Mouse (Mus musculus): Measurements from ENCODE around the gene Tex26. TPM values are rescaled to one million over a fixed set of nuclear protein-coding genes. Genes with fewer than 3 reads are reported as not detected.

Gene Tex26
- total and polyA plus RNA-seq, 2 experiments = not detected

DNA sequence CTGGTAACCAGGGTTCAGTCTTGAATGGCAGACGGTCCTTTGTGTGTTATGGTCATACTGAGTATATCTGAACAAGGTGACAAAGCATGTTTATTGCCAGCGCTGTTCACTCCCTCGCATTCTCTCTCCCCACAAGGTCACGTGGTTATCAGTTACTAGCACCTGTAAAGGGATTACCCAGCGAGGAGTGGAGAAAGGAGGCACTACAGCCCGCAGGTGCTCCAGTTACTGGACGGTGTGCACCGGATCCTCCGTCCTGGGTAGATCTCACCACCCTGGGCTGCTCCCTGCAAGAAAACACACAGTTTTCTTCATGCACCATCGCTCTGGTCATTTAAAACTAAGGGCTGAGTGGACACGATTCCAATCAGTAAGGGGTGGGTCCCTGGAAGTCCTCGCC is 44.8 kb downstream of the Tex26 start:
- no peaks in the 10 kb centered on the region for H3K79me2 ChIP-seq (ENCODE audit: control insufficient read depth, insufficient read depth, low read length)
- 67% methylated on average over 12 of the region's 12 CpGs for WGBS
- no peak overlapping the region for H3K27ac ChIP-seq (replicated peaks; ENCODE audit: insufficient read depth, low read depth, low read length)
- no peaks in the 10 kb centered on the region for H3K36me3 ChIP-seq (ENCODE audit: control insufficient read depth, insufficient read depth, low read length)
- H3K27me3 ChIP-seq (ENCODE audit: control insufficient read depth, insufficient read depth, low read length) = no peaks in the 10 kb centered on the region
- DNase-seq (ENCODE audit: extremely low read depth, low read depth, low spot score) = no peak
- H3K9ac ChIP-seq (ENCODE audit: low read depth, low read length) = no peak overlapping the region
- H3K4me1 ChIP-seq (ENCODE audit: control insufficient read depth, insufficient read depth, low read length) = no peaks in the 10 kb centered on the region
- no peak for TF ChIP-seq CTCF (IDR thresholded peaks at IDR 0.05; ENCODE audit: low read depth, low read length)
- TF ChIP-seq POLR2A (IDR thresholded peaks at IDR 0.05; ENCODE audit: extremely low read depth, insufficient read depth, low read length) = no peak
- no peak overlapping the region for H3K4me3 ChIP-seq (ENCODE audit: insufficient read depth, low read depth, low read length)

DNA sequence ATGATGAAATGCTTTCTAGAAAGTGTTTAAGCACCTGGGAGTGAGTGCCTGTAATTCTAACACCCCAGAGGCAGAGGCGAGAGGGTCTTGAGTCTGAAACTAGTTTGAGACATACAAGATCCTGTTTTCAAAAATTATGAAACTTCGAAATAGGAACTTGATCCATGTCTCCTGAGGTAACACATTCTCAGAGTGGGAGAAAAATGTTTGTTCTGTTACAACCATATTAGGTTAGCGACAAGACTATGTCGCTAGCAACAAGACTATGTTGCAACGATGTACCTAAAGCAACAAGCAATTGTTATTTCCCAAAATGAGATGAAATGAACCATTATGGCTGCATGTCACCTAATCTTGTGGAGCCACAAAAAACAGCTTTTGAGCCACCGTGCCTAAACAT is 46.0 kb downstream of the Tex26 start:
- Histone ChIP-seq H3K27ac (replicated peaks; ENCODE audit: insufficient read depth, low read depth, low read length) (no peak overlapping the region), H3K36me3 (ENCODE audit: control insufficient read depth, insufficient read depth, low read length) (no peaks in the 10 kb centered on the region), H3K4me1 (ENCODE audit: control insufficient read depth, insufficient read depth, low read length) (no peaks in the 10 kb centered on the region), H3K4me3 (ENCODE audit: insufficient read depth, low read depth, low read length) (no peak overlapping the region), H3K27me3 (ENCODE audit: control insufficient read depth, insufficient read depth, low read length) (no peaks in the 10 kb centered on the region), H3K9ac (ENCODE audit: low read depth, low read length) (no peak overlapping the region), H3K79me2 (ENCODE audit: control insufficient read depth, insufficient read depth, low read length) (no peaks in the 10 kb centered on the region)
- TF ChIP-seq POLR2A (IDR thresholded peaks at IDR 0.05; ENCODE audit: extremely low read depth, insufficient read depth, low read length) (no peak), CTCF (IDR thresholded peaks at IDR 0.05; ENCODE audit: low read depth, low read length) (no peak)
- WGBS = 91% methylated on average over 6 of the region's 6 CpGs
- DNase-seq (ENCODE audit: extremely low read depth, low read depth, low spot score) = no peak

DNA sequence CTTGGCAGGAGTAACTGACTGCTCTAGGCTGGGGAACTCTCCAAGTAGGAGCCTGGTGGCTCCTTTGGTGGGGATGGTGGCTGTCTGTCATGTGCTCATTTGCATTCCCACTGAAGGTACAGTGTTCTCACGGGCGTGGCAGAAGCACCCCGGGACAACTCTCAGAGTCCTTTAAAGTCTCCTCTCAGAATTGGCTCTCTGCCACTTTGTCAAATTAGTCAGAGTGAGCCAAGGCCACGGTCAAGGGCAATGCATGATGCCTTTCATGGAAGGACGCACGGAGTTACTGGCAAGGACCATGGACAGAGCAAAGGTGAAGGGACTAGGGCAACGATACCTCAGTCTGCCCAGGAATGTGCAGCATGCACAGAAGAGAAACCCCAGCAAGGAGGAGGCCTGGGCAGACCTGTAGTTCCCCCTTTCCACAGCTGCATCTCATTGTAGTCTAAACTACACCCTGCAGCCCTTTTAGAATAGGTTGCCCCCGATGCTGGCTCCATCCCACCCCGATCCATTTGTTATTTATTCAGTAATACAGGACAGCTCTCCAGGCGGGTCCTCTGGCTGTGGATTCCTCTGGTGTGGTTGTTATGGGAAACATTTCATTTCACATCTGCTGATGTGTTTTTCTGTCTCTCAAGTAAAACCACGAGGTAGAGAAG is 49.0 kb downstream of the Tex26 start:
- Histone ChIP-seq H3K36me3 (ENCODE audit: control insufficient read depth, insufficient read depth, low read length) (no peaks in the 10 kb centered on the region), H3K79me2 (ENCODE audit: control insufficient read depth, insufficient read depth, low read length) (no peaks in the 10 kb centered on the region), H3K4me1 (ENCODE audit: control insufficient read depth, insufficient read depth, low read length) (no peaks in the 10 kb centered on the region), H3K4me3 (ENCODE audit: insufficient read depth, low read depth, low read length) (no peak overlapping the region), H3K27me3 (ENCODE audit: control insufficient read depth, insufficient read depth, low read length) (no peaks in the 10 kb centered on the region), H3K27ac (replicated peaks; ENCODE audit: insufficient read depth, low read depth, low read length) (no peak overlapping the region), H3K9ac (ENCODE audit: low read depth, low read length) (no peak overlapping the region)
- DNase-seq (ENCODE audit: extremely low read depth, low read depth, low spot score) = no peak
- TF ChIP-seq POLR2A (IDR thresholded peaks at IDR 0.05; ENCODE audit: extremely low read depth, insufficient read depth, low read length) (no peak), CTCF (IDR thresholded peaks at IDR 0.05; ENCODE audit: low read depth, low read length) (no peak)
- WGBS = 48% methylated on average over 11 of the region's 11 CpGs

DNA sequence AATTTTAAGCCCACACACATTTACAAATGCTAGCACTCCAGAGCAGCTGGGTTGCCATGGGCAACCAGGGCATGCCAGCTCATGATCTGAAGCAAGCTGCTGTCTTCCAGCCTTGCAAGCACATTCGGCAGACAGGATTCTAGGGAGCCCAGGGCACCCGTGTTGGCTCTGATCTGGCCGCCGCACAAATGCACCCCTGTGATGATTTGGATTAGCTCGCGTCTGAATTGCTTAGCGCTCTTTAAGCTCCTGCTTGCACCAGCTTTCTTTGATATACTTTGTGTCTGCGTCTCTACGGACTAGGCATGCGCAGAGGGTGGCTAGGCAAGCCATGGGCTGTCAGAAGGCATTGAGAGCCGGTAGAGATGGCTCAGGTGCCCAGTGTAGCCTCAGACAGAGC is 49.7 kb downstream of the Tex26 start:
- H3K36me3 ChIP-seq (ENCODE audit: control insufficient read depth, insufficient read depth, low read length) = no peaks in the 10 kb centered on the region
- H3K27me3 ChIP-seq (ENCODE audit: control insufficient read depth, insufficient read depth, low read length) = no peaks in the 10 kb centered on the region
- no peaks in the 10 kb centered on the region for H3K4me1 ChIP-seq (ENCODE audit: control insufficient read depth, insufficient read depth, low read length)
- H3K27ac ChIP-seq (replicated peaks; ENCODE audit: insufficient read depth, low read depth, low read length) = no peak overlapping the region
- H3K4me3 ChIP-seq (ENCODE audit: insufficient read depth, low read depth, low read length) = no peak overlapping the region
- H3K79me2 ChIP-seq (ENCODE audit: control insufficient read depth, insufficient read depth, low read length) = no peaks in the 10 kb centered on the region
- TF ChIP-seq POLR2A (IDR thresholded peaks at IDR 0.05; ENCODE audit: extremely low read depth, insufficient read depth, low read length) = no peak
- no peak for TF ChIP-seq CTCF (IDR thresholded peaks at IDR 0.05; ENCODE audit: low read depth, low read length)
- no peak overlapping the region for H3K9ac ChIP-seq (ENCODE audit: low read depth, low read length)
- WGBS = 82% methylated on average over 11 of the region's 11 CpGs
- no peak for DNase-seq (ENCODE audit: extremely low read depth, low read depth, low spot score)

DNA sequence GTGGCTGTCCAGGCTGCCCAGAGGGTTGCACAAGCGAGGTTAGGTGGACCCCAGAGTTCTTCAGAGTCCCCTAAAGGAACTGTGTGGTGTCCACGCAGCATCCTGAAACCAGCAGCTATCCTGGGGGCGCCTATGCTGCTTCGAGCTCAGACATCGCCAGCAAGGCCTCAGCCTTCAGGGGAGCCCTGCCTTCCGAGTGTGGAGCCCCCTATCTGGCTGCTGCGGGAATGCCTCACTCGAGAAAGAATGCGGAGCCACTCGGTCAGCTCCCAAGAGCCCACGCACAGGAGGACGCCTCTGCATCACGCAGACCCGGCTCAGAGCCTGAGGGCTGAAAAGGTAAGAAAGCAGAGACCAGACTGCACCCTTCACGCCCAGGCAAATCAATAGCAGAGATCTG is 50.8 kb downstream of the Tex26 start:
- no peaks in the 10 kb centered on the region for H3K4me1 ChIP-seq (ENCODE audit: control insufficient read depth, insufficient read depth, low read length)
- TF ChIP-seq CTCF (IDR thresholded peaks at IDR 0.05; ENCODE audit: low read depth, low read length) (no peak), POLR2A (IDR thresholded peaks at IDR 0.05; ENCODE audit: extremely low read depth, insufficient read depth, low read length) (no peak)
- no peaks in the 10 kb centered on the region for H3K79me2 ChIP-seq (ENCODE audit: control insufficient read depth, insufficient read depth, low read length)
- H3K27me3 ChIP-seq (ENCODE audit: control insufficient read depth, insufficient read depth, low read length) = no peaks in the 10 kb centered on the region
- no peak for DNase-seq (ENCODE audit: extremely low read depth, low read depth, low spot score)
- H3K9ac ChIP-seq (ENCODE audit: low read depth, low read length) = no peak overlapping the region
- H3K27ac ChIP-seq (replicated peaks; ENCODE audit: insufficient read depth, low read depth, low read length) = no peak overlapping the region
- H3K36me3 ChIP-seq (ENCODE audit: control insufficient read depth, insufficient read depth, low read length) = no peaks in the 10 kb centered on the region
- H3K4me3 ChIP-seq (ENCODE audit: insufficient read depth, low read depth, low read length) = no peak overlapping the region
- 68% methylated on average over 15 of the region's 15 CpGs for WGBS

DNA sequence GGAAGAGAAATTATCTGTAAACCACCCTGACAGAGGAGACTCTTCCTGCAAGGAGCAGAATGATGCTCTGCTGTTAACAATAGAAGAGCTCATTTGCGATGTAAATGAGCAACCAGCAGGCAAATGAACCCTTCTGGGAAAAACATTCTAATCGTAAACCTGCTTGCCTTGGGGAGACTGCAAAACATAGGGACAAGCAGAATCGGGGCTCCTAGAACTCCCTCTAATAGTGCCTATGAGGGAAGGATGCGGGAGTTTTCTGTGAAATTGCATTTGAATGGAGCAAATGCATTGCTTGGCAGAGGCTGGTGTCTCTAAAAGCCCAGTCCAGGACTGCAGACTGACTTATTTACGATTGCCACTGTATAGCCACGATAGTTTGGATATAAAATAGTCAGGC is 56.2 kb downstream of the Tex26 start:
- H3K27ac ChIP-seq (replicated peaks; ENCODE audit: insufficient read depth, low read depth, low read length) = no peak overlapping the region
- H3K4me1 ChIP-seq (ENCODE audit: control insufficient read depth, insufficient read depth, low read length) = no peaks in the 10 kb centered on the region
- no peak for TF ChIP-seq POLR2A (IDR thresholded peaks at IDR 0.05; ENCODE audit: extremely low read depth, insufficient read depth, low read length)
- TF ChIP-seq CTCF (IDR thresholded peaks at IDR 0.05; ENCODE audit: low read depth, low read length) = no peak
- H3K79me2 ChIP-seq (ENCODE audit: control insufficient read depth, insufficient read depth, low read length) = no peaks in the 10 kb centered on the region
- WGBS = 65% methylated on average over 6 of the region's 6 CpGs
- no peak overlapping the region for H3K9ac ChIP-seq (ENCODE audit: low read depth, low read length)
- H3K36me3 ChIP-seq (ENCODE audit: control insufficient read depth, insufficient read depth, low read length) = no peaks in the 10 kb centered on the region
- no peak for DNase-seq (ENCODE audit: extremely low read depth, low read depth, low spot score)
- H3K27me3 ChIP-seq (ENCODE audit: control insufficient read depth, insufficient read depth, low read length) = no peaks in the 10 kb centered on the region
- no peak overlapping the region for H3K4me3 ChIP-seq (ENCODE audit: insufficient read depth, low read depth, low read length)
